Mouse (Mus musculus) ES-Bruce4 (cell line): ENCODE data around the gene Olfr1444. TPM values are rescaled to one million over a fixed set of nuclear protein-coding genes. Genes with fewer than 3 reads are reported as not detected.

Experiments used
- H3K27ac ChIP-seq: 2 replicates; pipeline ENCODE4 v1.5.1; 2012; ENCODE audit warnings: low read length, inconsistent platforms; ENCODE audit not compliant: insufficient read depth
- H3K27me3 ChIP-seq: 2 replicates; pipeline ENCODE4 v1.6.1; 2012; ENCODE audit warnings: mild to moderate bottlenecking, low read length, inconsistent platforms; ENCODE audit not compliant: control insufficient read depth, poor library complexity, insufficient read depth, severe bottlenecking
- H3K36me3 ChIP-seq: 2 replicates; pipeline ENCODE4 v1.6.1; 2012; ENCODE audit warnings: inconsistent platforms, mild to moderate bottlenecking, low read length, moderate library complexity; ENCODE audit not compliant: control insufficient read depth, poor library complexity, insufficient read depth, severe bottlenecking
- H3K4me1 ChIP-seq: one replicate; pipeline ENCODE4 v1.8.1; 2011; ENCODE audit warnings: low read length; ENCODE audit not compliant: control insufficient read depth, insufficient read depth
- H3K4me3 ChIP-seq: 2 replicates; pipeline ENCODE4 v1.5.1; 2011; ENCODE audit warnings: low read depth, mild to moderate bottlenecking, low read length
- H3K9ac ChIP-seq: 2 replicates; pipeline ENCODE4 v1.6.1; 2012; ENCODE audit warnings: low read depth, mild to moderate bottlenecking, inconsistent platforms; ENCODE audit not compliant: poor library complexity, severe bottlenecking
- H3K9me3 ChIP-seq: replicated peaks from 2 replicates; pipeline ENCODE4 v1.6.1; 2012; ENCODE audit warnings: mild to moderate bottlenecking, low read length, inconsistent platforms; ENCODE audit not compliant: control insufficient read depth, poor library complexity, insufficient read depth, severe bottlenecking
- CTCF ChIP-seq: IDR thresholded peaks from one replicate; pipeline ENCODE4 v1.8.1; 2011; ENCODE audit warnings: low read depth, low read length
- EP300 ChIP-seq: IDR thresholded peaks from 2 replicates; pipeline ENCODE4 v1.6.1; 2011; ENCODE audit warnings: low read depth, low read length; ENCODE audit not compliant: insufficient read depth
- POLR2A ChIP-seq: IDR thresholded peaks from one replicate; pipeline ENCODE4 v1.8.1; 2011; ENCODE audit warnings: low read length; ENCODE audit not compliant: insufficient read depth
- polyA plus RNA-seq: library from polyadenylated mRNA; stranded (reverse); fragments of >200 nt; gene quantifications from 2 replicates; pipeline ENCODE4 v1.2.4, GENCODE M21; 2011; ENCODE audit warnings: low read depth; ENCODE audit not compliant: missing spikeins, insufficient read depth, insufficient read length

Olfr1444 gene
- polyA plus RNA-seq, 1 experiment: not detected

GRCm38 (mm10) chr19:12830823-12831430 is 26.2 kb upstream of the Olfr1444 start:
- Histone ChIP-seq H3K27me3 (no peaks in the 10 kb centered on the region), H3K27ac (no peak overlapping the region), H3K9ac (no peak overlapping the region), H3K9me3 (no peaks in the 10 kb centered on the region), H3K4me3 (no peak overlapping the region), H3K36me3 (no peaks in the 10 kb centered on the region), H3K4me1 (no peaks in the 10 kb centered on the region)
- TF ChIP-seq EP300 (no peak), POLR2A (no peak), CTCF (no peak)

- H3K27ac ChIP-seq: no peak overlapping the region
- no peaks in the 10 kb centered on the region for H3K9me3 ChIP-seq
- TF ChIP-seq EP300: no peak
- no peak for TF ChIP-seq CTCF
- TF ChIP-seq POLR2A: no peak
- no peak overlapping the region for H3K9ac ChIP-seq
- H3K4me1 ChIP-seq: no peaks in the 10 kb centered on the region
- no peaks in the 10 kb centered on the region for H3K27me3 ChIP-seq
- no peak overlapping the region for H3K4me3 ChIP-seq
- H3K36me3 ChIP-seq: no peaks in the 10 kb centered on the region
Observed at GRCm38 (mm10) chr19:12831559-12831958, 25.5 kb upstream of the Olfr1444 start.

GRCm38 (mm10) chr19:12833625-12834024 is 23.5 kb upstream of the Olfr1444 start:
- Histone ChIP-seq H3K4me1 (no peaks in the 10 kb centered on the region), H3K36me3 (no peaks in the 10 kb centered on the region), H3K27me3 (no peaks in the 10 kb centered on the region), H3K27ac (no peak overlapping the region), H3K9ac (no peak overlapping the region), H3K9me3 (no peaks in the 10 kb centered on the region), H3K4me3 (no peak overlapping the region)
- TF ChIP-seq POLR2A (no peak), CTCF (no peak), EP300 (no peak)

GRCm38 (mm10) chr19:12838507-12838906 is 18.6 kb upstream of the Olfr1444 start:
- H3K27me3 ChIP-seq: no peaks in the 10 kb centered on the region
- H3K4me1 ChIP-seq: no peaks in the 10 kb centered on the region
- TF ChIP-seq EP300 (no peak), CTCF (no peak), POLR2A (no peak)
- no peak overlapping the region for H3K9ac ChIP-seq
- no peak overlapping the region for H3K27ac ChIP-seq
- H3K4me3 ChIP-seq: no peak overlapping the region
- no peaks in the 10 kb centered on the region for H3K9me3 ChIP-seq
- no peaks in the 10 kb centered on the region for H3K36me3 ChIP-seq

- Histone ChIP-seq H3K4me1 (no peaks in the 10 kb centered on the region), H3K9ac (no peak within 1 kb of the TSS), H3K4me3 (no peak within 1 kb of the TSS), H3K27ac (no peak within 1 kb of the TSS), H3K36me3 (no peaks in the 10 kb centered on the region), H3K9me3 (no peaks in the 10 kb centered on the region), H3K27me3 (no peaks in the 10 kb centered on the region)
- TF ChIP-seq CTCF (no peak), EP300 (no peak), POLR2A (no peak)
Observed at GRCm38 (mm10) chr19:12846382-12846781, 10.7 kb upstream of the Olfr1444 start, which contains the start of gene Gm5244. TSS of gene Gm5244 (plus strand) at chr19:12846682.

- H3K27me3 ChIP-seq: no peaks in the 10 kb centered on the region
- H3K36me3 ChIP-seq: no peaks in the 10 kb centered on the region
- H3K4me1 ChIP-seq: no peaks in the 10 kb centered on the region
- H3K9ac ChIP-seq: no peak within 1 kb of the TSS
- TF ChIP-seq POLR2A (no peak), EP300 (no peak), CTCF (no peak)
- no peak within 1 kb of the TSS for H3K27ac ChIP-seq
- no peaks in the 10 kb centered on the region for H3K9me3 ChIP-seq
- no peak within 1 kb of the TSS for H3K4me3 ChIP-seq
Observed at GRCm38 (mm10) chr19:12883555-12883954, 26.5 kb downstream of the Olfr1444 start, which contains the start of gene Olfr1445. TSS of gene Olfr1445 (plus strand) at chr19:12883855.
